Mouse (Mus musculus) cerebellum, adult 11-12 months (tissue): ENCODE results near the gene Bcl9.

ENCODE experiments used
- DNase-seq: peaks from one replicate; pipeline ENCODE4 v3.0.0; 2022

Bcl9 gene

DNA sequence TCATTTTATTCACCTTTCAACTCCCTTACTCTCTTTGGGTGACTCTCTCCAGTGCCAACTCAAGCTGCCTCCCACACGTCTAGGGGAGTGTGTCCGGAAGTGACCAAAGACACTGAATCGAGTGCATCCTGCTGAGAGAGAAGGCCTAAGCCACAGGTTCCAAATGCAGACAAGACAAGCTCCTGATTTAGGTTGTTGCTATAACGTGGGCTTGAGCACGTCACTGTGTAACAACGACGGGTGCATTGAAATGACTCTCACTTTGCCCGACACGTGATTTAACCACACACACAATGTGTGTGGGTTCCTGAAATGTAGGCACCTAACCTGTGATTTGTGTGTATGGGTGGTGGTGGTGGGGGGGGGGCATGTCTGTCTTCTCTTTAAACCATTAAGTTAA, 3.4 kb downstream of the Bcl9 start:
- DNase-seq: no peak

- DNase-seq: no peak
Observed at GRCm38 (mm10) chr3:97284878-97285277, 12.8 kb downstream of the Bcl9 start.

GRCm38 (mm10) chr3:97284056-97284455, 13.7 kb downstream of the Bcl9 start:
- DNase-seq: peak; percentile 36

GRCm38 (mm10) chr3:97281426-97281825, 16.3 kb downstream of the Bcl9 start:
- no peak for DNase-seq

DNA sequence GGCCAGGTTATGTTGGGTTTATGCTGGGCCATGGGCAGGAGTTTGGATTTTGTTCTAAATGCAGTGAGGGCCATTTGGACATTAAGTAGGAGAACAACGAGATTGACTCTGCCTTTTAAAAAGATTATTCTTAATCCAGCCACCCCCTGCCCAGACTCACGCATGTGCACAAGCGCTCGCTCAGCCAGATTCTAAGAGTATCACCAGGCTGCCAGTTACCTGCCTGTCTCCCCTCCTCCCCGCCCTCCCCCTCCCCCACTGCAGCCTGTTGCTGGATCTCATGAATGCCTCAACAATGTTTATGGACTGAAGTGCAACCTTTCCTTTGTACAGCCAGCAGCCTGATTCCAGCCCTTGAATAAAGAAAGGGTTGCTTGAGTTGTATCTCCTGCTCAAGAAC, 22.0 kb downstream of the Bcl9 start:
- no peak for DNase-seq

DNA sequence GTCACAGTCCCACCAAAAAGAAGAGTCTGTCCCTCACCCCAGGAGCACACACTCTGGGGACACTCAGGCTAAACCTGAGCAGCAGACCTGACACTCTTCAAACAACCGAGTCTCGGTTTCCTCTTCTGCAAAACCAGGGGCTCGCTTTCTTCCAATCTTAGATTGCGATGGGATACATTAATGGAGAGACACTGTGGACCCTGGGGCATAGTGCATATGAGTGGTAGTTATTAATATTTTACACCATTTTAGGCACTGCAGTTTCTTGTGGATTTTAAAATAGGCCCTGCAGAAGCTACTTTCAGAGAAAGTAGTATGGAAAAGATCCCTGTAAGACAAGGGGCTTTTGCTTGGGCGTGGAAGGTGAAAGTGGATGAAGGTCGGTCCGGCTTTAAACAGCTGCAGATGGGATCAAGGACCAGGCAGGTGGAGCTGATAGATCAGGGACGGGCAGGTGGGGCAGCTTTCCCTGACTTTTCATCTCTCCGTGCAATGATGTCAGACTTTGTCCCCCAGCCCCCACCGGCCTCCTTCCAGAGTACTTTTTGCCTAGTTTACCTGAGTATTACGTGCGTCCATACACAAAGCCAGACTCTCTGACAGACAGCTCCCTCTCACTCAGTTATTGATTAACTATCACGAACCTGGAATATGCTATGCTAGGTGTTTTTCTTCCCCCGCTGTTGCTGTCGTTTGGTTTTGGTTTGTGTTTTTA, 23.0 kb downstream of the Bcl9 start:
- no peak for DNase-seq

GRCm38 (mm10) chr3:97273876-97274275, 23.8 kb downstream of the Bcl9 start:
- DNase-seq: no peak

- DNase-seq: no peak
Observed at GRCm38 (mm10) chr3:97265667-97266415, 31.9 kb downstream of the Bcl9 start.

- no peak for DNase-seq
Observed at GRCm38 (mm10) chr3:97262235-97262634, 35.5 kb downstream of the Bcl9 start.

DNA sequence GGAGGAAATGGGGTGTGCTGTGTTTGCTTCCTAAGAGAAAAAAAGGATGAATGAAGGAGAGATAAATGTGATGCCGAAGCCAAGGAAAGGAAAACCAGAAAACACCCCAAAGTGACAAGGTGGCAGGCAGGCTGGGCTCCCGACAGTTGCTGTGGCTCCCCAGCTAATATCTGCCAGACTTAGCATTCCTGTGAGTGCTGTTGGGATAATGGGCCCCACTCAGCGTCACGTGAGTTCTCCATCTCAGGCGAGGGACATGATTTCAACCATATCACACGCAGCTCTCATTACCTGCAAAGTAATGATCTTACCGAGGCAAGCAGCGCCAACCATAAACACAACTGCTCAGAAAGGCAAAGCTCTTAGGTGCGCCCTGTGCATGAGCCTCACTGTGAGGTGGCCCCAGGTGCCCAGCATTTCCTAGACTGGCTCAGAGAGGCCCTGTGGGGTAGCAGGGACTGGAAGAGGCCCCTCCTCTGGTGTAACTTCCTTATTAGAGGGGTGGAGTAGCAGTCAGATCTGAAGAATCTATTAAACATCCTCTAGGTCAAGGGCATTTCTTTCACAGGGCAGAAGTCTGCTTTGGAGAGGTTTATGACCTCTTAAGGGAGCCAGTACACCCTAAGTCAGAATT, 41.9 kb downstream of the Bcl9 start:
- no peak for DNase-seq

DNA sequence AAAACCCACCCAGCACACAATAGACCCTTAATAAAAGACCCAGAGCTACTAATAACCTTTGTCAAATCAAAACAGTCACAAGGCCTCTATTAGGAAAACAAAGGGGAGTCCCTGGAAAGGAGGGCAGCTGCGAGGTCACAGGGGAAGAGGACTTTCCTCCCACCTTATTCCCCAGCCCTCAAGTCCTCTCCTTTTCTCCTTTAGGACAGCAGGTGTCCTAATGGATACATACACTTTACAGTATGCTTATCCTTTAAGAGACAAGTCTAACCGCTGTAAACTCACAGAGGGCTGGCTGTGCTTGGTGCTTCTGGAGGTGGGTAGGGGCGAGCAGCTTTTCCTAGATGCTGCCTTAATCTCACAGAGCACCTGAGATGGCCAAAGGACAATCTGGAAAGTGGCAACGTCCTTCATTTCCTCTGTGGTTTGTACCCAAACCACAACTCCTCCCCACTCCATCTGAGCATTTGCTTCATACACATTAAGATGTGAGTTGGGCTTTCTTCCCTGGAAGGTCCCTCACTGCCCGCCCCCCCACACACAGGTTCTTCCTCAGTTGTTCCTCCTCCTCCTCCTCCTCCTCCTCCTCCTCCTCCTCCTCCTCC, 42.8 kb downstream of the Bcl9 start:
- no peak for DNase-seq

DNA sequence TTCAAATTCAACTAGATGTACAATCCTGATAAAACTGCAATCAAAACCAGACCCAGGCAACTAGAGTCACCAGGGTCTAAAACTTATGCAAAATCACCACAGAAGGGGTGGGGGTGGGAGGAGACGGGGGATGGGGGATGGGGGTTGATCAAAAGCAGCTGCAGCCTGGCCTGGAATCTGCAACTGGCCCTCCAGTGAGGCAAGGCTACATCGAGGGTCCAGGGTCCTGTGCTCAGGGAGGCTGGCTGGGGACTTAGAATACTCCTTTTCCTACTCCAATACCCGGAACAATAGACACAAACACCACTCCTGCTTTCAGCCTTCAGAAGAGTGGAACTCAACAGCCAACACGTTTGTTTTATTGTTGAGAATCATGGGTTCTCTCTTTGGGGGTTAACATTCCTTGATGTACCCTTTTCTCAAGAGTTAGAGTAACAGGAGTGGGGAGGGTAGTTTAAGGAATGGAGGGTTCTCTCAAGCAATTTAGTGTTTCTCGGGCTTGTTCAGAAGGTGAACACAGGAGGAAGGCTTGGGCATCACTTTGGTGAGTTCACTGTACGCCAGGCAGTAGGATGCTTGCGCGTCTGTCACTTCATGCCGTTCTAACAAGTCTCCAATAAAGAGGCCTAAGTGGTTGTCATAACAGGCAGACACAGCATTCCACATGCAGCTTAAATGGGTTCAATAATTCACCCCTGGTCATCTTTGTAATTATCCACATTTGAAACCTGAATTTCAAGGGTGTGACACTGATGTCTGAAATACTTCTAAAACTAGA, 43.7 kb downstream of the Bcl9 start:
- no peak for DNase-seq

DNA sequence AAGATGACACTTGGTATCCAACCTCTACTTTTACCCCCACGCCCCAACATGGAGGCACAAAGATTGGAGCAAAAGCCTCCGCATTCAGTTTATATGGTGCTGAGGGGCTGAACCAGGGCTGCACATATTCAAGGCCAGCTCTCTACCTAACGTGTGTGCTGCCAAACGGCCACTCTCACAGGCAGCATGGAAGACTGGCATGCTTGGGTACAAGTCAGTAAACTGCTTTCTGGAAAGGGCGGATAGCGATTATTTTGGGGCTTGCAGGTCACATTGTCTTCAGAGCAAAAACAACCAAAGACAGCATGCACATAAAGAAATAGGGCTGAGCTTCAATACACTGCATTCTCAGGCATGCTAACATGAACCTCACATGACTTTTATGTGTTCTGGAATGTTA, 44.8 kb downstream of the Bcl9 start:
- no peak for DNase-seq

DNA sequence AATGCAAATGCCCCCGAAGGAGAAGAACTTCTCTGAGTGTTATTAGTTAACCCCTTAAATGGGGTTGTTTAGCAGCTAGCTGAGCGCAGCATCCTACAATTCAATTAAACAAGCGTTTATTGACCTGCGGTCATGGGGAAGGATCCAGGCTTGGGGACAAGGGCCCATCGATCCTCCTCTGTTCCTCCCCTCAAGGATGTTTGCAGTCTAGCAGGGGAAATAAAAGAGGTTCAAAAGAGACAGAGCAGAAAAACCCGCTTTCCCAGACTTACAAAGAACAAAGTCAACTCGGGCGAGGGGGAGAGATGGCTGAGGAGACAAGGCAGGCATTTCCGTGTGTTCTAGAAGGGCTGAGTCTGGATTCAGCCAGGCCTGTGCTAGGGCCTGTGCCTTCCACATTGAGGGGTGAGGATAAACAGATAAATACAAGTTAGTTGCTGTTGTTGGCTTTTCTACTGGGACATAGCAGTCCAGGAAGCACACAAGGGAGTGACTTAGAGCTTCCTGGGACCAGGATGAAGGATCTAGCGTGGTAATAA, 55.0 kb downstream of the Bcl9 start:
- DNase-seq: no peak

- no peak for DNase-seq
Observed at GRCm38 (mm10) chr3:97241826-97242225, 55.9 kb downstream of the Bcl9 start.

GRCm38 (mm10) chr3:97239793-97240192, 57.9 kb downstream of the Bcl9 start:
- no peak for DNase-seq

DNA sequence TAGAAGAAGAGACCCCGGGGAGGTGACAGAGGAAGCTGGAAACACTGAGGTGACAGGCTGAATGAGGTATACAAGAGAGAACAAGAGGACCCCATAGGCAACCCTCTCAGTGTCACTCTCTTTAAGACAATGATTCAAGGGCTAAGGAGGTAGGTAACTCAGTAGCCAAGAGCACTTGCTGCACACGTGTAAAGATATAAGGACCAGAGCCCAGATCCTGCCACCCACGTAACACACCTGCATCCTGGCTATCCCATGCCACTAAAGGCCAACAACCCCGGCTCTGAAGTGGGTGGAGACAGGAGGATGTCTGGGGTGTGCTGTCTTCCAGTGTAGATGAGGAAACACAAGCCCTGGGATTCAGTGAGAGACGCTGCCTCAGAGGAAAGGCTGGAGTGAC, 58.4 kb downstream of the Bcl9 start:
- no peak for DNase-seq

DNA sequence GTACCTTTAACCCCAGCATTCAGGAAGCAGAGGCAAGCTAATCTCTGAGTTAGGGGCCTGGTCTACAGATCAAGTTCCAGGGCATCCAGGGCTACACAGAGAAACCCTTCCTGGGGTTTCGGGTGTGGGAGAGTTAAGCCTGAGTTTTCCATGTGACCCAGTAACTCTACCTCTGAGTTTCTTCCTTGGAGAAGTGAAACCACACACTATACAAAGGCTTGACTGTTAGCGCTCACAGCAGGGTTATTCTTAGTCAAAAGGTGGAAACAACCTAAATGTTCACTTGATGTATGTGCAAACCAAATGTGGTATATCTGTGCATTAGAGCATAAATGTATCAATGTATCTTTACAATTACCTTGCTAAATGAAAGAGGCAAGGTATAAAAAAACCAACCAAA, 59.2 kb downstream of the Bcl9 start:
- no peak for DNase-seq

DNA sequence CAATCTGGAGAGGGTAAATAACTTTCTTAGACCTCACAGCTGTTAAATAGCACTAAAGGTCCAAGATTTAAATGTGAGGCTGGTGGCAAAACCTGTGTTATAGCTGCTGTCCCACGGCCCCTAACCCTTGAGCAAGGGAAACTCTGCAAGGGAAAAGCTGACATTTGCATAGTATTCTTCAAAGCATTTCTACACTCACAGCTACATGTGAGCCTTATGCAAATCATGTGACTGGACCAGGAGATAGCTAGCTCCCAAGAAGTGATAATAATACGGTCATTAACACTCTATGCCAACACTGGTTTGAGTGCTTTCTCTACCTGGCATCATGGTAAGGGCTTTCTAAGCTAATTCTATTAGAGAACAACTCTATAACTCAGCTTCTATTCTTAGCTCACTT, 60.3 kb downstream of the Bcl9 start:
- DNase-seq: no peak

DNA sequence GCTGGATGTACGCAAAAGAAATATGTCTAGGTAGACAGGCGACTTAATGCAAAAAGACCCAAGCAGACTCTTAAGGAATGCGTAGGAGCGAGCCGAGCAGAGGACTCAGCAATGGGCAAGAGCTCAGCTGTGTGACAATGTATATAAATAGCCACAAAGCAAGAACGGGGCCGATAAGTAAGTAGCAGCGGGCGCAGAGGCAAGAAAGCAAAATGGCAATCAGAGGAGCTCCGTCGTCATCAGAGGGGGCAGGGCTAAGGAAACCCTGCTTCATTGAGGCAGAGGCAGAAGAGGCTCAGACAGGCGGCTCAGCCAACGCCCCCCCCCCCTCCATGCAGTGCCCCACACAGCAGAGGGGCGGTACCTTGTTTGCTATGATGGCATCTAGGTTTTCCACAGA, 62.9 kb downstream of the Bcl9 start:
- no peak for DNase-seq

- no peak for DNase-seq
Observed at GRCm38 (mm10) chr3:97232328-97232727, 65.4 kb downstream of the Bcl9 start.

DNA sequence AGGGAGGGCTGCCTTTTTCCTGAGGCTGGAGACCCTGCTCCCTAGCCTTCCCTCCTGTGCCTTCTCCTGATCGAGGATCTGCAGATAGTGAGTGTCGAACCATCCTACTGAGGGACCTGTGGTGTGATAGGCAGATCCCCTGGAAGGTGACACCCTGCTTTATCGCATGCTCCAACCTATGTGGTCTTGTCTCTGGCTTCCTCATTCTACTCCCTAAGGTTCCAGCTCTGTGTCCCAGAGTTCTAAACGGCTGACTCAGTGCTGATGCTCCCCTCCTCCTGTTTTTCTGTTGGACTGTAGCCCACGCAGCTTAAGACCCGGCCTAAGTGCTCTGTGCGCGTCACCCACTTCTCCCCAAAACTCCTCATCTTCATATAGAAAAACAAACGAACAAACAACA, 65.9 kb downstream of the Bcl9 start:
- no peak for DNase-seq
